Mouse (Mus musculus): ENCODE data around the gene Nol10. TPM values are rescaled to one million over a fixed set of nuclear protein-coding genes. Genes with fewer than 3 reads are reported as not detected.

The Nol10 gene
- total RNA-seq, 2 experiments from 2014 or later: 8.8 to 9.2 TPM

DNA sequence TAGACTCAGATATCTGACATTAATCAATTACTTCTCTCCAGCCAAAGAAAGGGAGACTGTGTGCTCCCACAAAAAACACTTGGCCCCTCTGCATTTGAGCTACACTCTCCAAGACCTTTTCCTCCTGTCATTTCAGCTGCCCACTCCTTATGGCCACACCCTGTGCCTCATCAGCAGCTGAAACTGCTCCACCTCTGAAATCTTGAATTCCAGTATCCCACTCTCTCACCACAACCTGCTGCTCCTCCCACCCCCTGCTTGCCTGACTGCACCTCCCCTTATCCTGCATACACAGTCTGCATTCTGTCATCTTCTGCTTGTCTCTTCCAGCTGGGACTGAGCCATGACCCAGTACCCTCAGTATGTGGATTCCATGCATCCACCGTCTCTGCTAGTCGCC is 9.9 kb upstream of the Nol10 start:
- intact Hi-C loops (cut with DNase I): no loop called here
- no peak overlapping the region for H3K4me3 ChIP-seq
- no peak overlapping the region for H3K27ac ChIP-seq
- TF ChIP-seq CTCF (IDR thresholded peaks at IDR 0.05): no peak
- DNase-seq: no peak

DNA sequence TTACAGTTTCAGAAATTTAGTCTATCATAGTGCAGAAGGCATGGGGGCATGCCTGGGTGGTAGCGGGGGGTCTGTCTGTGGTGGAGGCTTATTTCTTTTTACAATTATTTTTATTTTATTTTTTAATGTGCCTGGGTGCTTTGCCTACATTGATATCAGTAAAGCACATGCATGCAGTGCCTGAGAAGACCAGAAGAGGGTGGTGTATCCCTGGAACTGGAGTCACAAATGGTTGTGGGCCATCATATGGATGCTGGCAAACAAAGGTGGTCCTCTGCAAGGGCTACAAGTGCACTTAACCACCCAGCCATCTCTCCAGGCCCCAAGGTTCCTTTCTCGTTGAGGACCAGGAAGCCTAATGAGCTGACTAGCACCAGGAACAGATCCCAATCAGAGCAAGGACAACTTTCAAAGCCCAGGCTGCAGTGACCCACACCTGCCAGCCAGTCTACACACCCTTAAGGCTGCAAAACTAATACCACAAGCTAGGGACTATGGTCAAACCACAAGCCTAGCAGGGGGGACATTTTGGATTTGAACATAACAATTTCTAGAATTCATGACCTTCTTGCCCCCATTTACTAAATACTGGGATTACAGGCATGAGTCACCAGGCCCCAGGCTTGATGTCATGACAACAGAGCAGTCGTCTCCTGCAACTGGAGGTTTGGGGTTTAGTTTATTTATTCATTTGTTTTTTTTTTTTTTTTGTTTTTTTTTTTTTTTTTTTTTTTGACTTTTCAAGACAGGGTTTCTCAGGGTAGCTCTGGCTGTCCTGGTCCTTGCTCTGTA is 8.9 kb upstream of the Nol10 start:
- peak; percentile 24 for TF ChIP-seq CTCF (IDR thresholded peaks at IDR 0.05)
- intact Hi-C loops (cut with DNase I): no loop called here
- no peak for DNase-seq
- Histone ChIP-seq H3K27ac (no peak overlapping the region), H3K4me3 (no peak overlapping the region)

DNA sequence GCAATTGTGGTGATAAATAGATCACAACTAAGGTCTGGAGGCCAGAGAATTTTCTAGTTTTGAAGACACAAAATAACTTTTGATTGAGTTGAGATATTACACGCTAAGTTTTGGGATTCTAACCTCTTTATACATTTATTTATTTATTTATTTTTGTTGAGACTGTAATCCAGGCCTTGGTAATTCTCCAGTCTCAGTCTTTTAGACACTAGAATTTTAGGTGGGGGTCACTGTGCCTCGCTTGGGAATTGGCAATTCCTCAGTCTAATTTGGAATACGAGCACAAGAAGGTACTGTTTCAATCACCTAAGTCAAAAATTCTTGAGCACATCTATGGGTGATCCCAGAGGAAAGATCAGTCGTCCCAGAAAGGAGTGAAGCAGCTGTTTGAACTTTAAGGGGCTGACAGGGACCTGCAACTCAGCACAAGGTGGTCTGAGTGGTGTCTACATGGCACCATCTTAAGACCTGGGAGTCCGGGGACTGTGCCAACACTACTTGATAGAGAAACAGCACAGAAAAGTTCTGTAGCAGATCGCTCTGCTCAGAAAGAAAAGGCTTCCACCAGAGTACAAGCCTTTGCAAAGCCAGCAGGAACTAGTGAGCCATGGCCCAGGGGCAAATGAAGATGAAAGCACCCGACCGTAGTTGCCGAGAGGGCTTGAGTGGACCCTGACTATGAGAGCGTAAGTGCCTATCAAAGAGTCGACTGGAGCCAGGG is 771 bp upstream of the Nol10 start:
- peak overlapping the region; percentile 89 for H3K4me3 ChIP-seq
- DNase-seq: peak; percentile 18
- intact Hi-C loops (cut with DNase I): no loop called here
- TF ChIP-seq CTCF (IDR thresholded peaks at IDR 0.05): no peak
- H3K27ac ChIP-seq: peak overlapping the region; percentile 91

- Histone ChIP-seq H3K4me3 (no peak overlapping the region), H3K27ac (no peak overlapping the region)
- peak; percentile 14; the same call in 1 of the 2 replicates for TF ChIP-seq CTCF (IDR thresholded peaks at IDR 0.05)
- DNase-seq: no peak
- intact Hi-C loops (cut with DNase I): no loop called here
Measured at GRCm38 (mm10) chr12:17350106-17350505, 1.8 kb downstream of the Nol10 start.

GRCm38 (mm10) chr12:17356853-17357252 is 8.6 kb downstream of the Nol10 start:
- H3K4me3 ChIP-seq: no peak overlapping the region
- intact Hi-C loops (cut with DNase I): no loop called here
- no peak overlapping the region for H3K27ac ChIP-seq
- peak; percentile 42 for TF ChIP-seq CTCF (IDR thresholded peaks at IDR 0.05)
- no peak for DNase-seq

GRCm38 (mm10) chr12:17357795-17358194 is 9.5 kb downstream of the Nol10 start:
- intact Hi-C loops (cut with DNase I): no loop called here
- no peak for DNase-seq
- Histone ChIP-seq H3K27ac (no peak overlapping the region), H3K4me3 (no peak overlapping the region)
- TF ChIP-seq CTCF (IDR thresholded peaks at IDR 0.05): no peak

DNA sequence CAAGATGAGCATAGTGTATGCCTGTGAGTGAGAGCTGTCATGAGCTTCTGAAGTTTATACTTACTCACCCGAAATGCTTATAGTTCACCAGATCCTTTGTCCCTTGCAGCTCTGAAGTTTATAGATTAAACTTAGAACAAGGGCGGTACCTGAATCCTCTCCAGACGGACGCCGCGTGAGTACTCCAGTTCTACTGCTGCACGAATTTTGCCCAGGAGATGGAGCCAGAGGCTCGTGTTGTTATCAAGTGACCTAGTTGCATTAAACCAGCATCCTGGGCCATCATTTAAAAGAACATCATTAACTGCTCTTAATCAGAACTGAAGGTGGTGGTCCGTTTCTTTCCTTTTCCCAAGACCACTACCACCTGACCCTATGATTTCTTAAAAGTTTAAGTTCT is 10.7 kb downstream of the Nol10 start:
- intact Hi-C loops (cut with DNase I): no loop called here
- peak; percentile 39 for TF ChIP-seq CTCF (IDR thresholded peaks at IDR 0.05)
- DNase-seq: peak; percentile 31
- H3K4me3 ChIP-seq: no peak overlapping the region
- no peak overlapping the region for H3K27ac ChIP-seq

- intact Hi-C loops (cut with DNase I): loop anchor here (10.0 kb wide), 1 partner anchor 435 kb away; no protein-coding TSS in a partner anchor
- no peak overlapping the region for H3K4me3 ChIP-seq
- TF ChIP-seq CTCF (IDR thresholded peaks at IDR 0.05): no peak
- no peak for DNase-seq
- H3K27ac ChIP-seq: no peak overlapping the region
Measured at GRCm38 (mm10) chr12:17360104-17360503, 11.8 kb downstream of the Nol10 start.

GRCm38 (mm10) chr12:17360650-17361049 is 12.4 kb downstream of the Nol10 start:
- Histone ChIP-seq H3K27ac (no peak overlapping the region), H3K4me3 (no peak overlapping the region)
- DNase-seq: no peak
- no peak for TF ChIP-seq CTCF (IDR thresholded peaks at IDR 0.05)
- intact Hi-C loops (cut with DNase I): loop anchor here (10.0 kb wide), 1 partner anchor 434 kb away; no protein-coding TSS in a partner anchor

GRCm38 (mm10) chr12:17362316-17362715 is 14.1 kb downstream of the Nol10 start:
- Histone ChIP-seq H3K27ac (no peak overlapping the region), H3K4me3 (no peak overlapping the region)
- TF ChIP-seq CTCF (IDR thresholded peaks at IDR 0.05): no peak
- intact Hi-C loops (cut with DNase I): loop anchor here (10.0 kb wide), 1 partner anchor 432 kb away; no protein-coding TSS in a partner anchor
- DNase-seq: no peak

- DNase-seq: peak; percentile 69
- peak; percentile 83 for TF ChIP-seq CTCF (IDR thresholded peaks at IDR 0.05)
- intact Hi-C loops (cut with DNase I): loop anchor here (5.0 to 10.0 kb wide), 2 partner anchors 185 to 428 kb away; no protein-coding TSS in a partner anchor
- Histone ChIP-seq H3K27ac (no peak overlapping the region), H3K4me3 (no peak overlapping the region)
Measured at GRCm38 (mm10) chr12:17366981-17367380, 18.7 kb downstream of the Nol10 start.

DNA sequence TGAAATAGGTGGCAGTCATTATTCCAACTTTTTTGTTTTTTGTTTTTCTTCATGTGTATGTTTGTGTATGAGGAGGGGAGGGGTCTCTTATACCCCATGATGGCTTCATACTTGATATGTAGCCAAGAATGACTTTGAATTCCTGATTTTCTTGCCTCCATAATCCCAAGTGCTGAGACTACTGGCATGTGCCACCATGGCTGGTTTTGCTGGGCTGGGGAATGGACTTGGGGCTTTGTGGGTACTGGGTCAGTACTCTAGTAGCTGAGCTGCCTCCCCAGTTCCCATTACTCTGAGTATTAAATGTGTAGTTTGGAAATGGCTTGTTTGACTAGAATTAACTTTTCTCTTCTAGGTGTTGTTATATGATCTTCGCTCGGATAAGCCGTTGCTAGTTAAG is 20.9 kb downstream of the Nol10 start:
- no peak overlapping the region; the same call in 1 of the 2 replicates for H3K27ac ChIP-seq
- no peak for TF ChIP-seq CTCF (IDR thresholded peaks at IDR 0.05)
- H3K4me3 ChIP-seq: no peak overlapping the region
- no peak for DNase-seq
- intact Hi-C loops (cut with DNase I): loop anchor here (5.0 to 10.0 kb wide), 2 partner anchors 183 to 426 kb away; no protein-coding TSS in a partner anchor
